Mouse (Mus musculus): Measurements from ENCODE around the gene Tshz2. TPM values are rescaled to one million over a fixed set of nuclear protein-coding genes. Genes with fewer than 3 reads are reported as not detected.

The Tshz2 gene
- polyA plus RNA-seq, 1 experiment from 2014 or later = 3.2 TPM

- Histone ChIP-seq H3K9me3 (replicated peaks; ENCODE audit: control insufficient read depth, low read length) (no peaks in the 10 kb centered on the region), H3K9ac (ENCODE audit: low read length) (no peak overlapping the region), H3K4me1 (ENCODE audit: control insufficient read depth, insufficient read depth, low read length) (no peaks in the 10 kb centered on the region), H3K4me3 (ENCODE audit: low read length) (no peak overlapping the region), H3K36me3 (ENCODE audit: control insufficient read depth, insufficient read depth) (no peaks in the 10 kb centered on the region), H3K27me3 (ENCODE audit: control insufficient read depth, insufficient read depth, low read length) (no peaks in the 10 kb centered on the region), H3K27ac (ENCODE audit: low read length) (no peak overlapping the region), H3K4me2 (ENCODE audit: low read depth, low read length) (no peak overlapping the region)
- no peak for ATAC-seq (replicated peaks; ENCODE audit: extremely low read depth, insufficient read depth, low FRiP score)
- 41% methylated on average over 4 of the region's 4 CpGs for WGBS
Observed at GRCm38 (mm10) chr2:169614683-169615082, 18.1 kb upstream of the Tshz2 start.

GRCm38 (mm10) chr2:169615998-169616397 is 16.8 kb upstream of the Tshz2 start:
- Histone ChIP-seq H3K36me3 (ENCODE audit: control insufficient read depth, insufficient read depth) (no peaks in the 10 kb centered on the region), H3K4me3 (ENCODE audit: low read length) (no peak overlapping the region), H3K27me3 (ENCODE audit: control insufficient read depth, insufficient read depth, low read length) (no peaks in the 10 kb centered on the region), H3K9ac (ENCODE audit: low read length) (no peak overlapping the region), H3K27ac (ENCODE audit: low read length) (no peak overlapping the region), H3K4me1 (ENCODE audit: control insufficient read depth, insufficient read depth, low read length) (peaks cover 2% of the 10 kb centered on the region), H3K9me3 (replicated peaks; ENCODE audit: control insufficient read depth, low read length) (no peaks in the 10 kb centered on the region), H3K4me2 (ENCODE audit: low read depth, low read length) (no peak overlapping the region)
- no peak for ATAC-seq (replicated peaks; ENCODE audit: extremely low read depth, insufficient read depth, low FRiP score)
- 75% methylated on average over 6 of the region's 6 CpGs for WGBS

DNA sequence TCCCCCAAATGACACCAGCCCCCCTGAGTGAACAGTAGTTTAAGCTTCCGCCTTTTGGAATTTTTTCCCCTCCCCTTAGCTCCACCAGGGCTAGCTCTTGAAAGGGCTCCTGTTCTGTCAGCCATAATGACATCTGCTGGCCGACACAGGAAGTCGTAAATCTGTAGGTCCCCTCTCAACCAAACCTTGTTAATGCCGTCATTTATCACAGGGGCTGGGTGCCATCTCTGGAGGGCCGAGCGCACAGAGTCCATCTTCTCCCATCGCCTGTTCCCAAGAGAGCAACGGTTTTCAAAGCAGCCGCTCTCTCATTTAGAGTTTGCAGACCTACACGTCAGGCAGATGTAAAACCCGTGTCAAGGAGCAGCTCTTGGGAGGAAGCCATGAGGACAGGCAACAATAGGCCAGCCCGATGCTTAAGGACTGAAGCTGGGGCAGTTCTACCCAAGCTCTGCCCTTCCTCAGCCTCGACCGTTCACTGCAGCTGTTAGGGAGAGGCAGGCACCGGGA is 11.6 kb upstream of the Tshz2 start:
- no peak; the same call in 1 of the 2 replicates for ATAC-seq (replicated peaks; ENCODE audit: extremely low read depth, insufficient read depth, low FRiP score)
- WGBS = 39% methylated on average over 15 of the region's 15 CpGs
- Histone ChIP-seq H3K27ac (ENCODE audit: low read length) (no peak overlapping the region), H3K9ac (ENCODE audit: low read length) (peak overlapping the region; percentile 46; the same call in 1 of the 2 replicates), H3K4me1 (ENCODE audit: control insufficient read depth, insufficient read depth, low read length) (peaks cover 7% of the 10 kb centered on the region), H3K9me3 (replicated peaks; ENCODE audit: control insufficient read depth, low read length) (no peaks in the 10 kb centered on the region), H3K4me2 (ENCODE audit: low read depth, low read length) (peak overlapping the region; percentile 54), H3K36me3 (ENCODE audit: control insufficient read depth, insufficient read depth) (no peaks in the 10 kb centered on the region), H3K4me3 (ENCODE audit: low read length) (peak overlapping the region; percentile 21), H3K27me3 (ENCODE audit: control insufficient read depth, insufficient read depth, low read length) (no peaks in the 10 kb centered on the region)

DNA sequence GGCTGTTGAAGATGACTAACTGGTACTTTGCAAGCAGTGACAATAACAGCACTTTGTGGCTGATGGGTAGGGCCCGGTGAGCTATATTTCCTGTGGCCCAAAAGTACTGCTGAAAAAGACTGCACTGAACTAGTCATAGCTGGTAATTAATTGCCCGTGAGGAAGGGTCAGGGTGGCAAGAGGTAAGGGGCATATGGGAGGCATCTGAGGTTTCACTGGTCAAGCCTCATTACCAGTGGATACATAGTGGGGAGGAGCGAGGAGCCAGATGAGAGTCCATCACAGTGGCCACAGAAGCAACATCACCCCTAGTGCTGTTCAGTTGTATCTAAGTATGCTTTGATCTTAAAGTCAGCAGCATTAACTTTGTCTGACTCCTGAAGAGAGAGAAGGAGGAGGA is 2.7 kb upstream of the Tshz2 start:
- no peak overlapping the region for H3K27ac ChIP-seq (ENCODE audit: low read length)
- no peak overlapping the region for H3K4me3 ChIP-seq (ENCODE audit: low read length)
- H3K4me1 ChIP-seq (ENCODE audit: control insufficient read depth, insufficient read depth, low read length) = peaks cover 8% of the 10 kb centered on the region; the same call in 1 of the 2 replicates
- H3K9me3 ChIP-seq (replicated peaks; ENCODE audit: control insufficient read depth, low read length) = no peaks in the 10 kb centered on the region
- H3K4me2 ChIP-seq (ENCODE audit: low read depth, low read length) = no peak overlapping the region
- H3K27me3 ChIP-seq (ENCODE audit: control insufficient read depth, insufficient read depth, low read length) = no peaks in the 10 kb centered on the region
- no peaks in the 10 kb centered on the region for H3K36me3 ChIP-seq (ENCODE audit: control insufficient read depth, insufficient read depth)
- no peak overlapping the region for H3K9ac ChIP-seq (ENCODE audit: low read length)
- ATAC-seq (replicated peaks; ENCODE audit: extremely low read depth, insufficient read depth, low FRiP score) = no peak
- WGBS = 89% methylated on average over 3 of the region's 3 CpGs

DNA sequence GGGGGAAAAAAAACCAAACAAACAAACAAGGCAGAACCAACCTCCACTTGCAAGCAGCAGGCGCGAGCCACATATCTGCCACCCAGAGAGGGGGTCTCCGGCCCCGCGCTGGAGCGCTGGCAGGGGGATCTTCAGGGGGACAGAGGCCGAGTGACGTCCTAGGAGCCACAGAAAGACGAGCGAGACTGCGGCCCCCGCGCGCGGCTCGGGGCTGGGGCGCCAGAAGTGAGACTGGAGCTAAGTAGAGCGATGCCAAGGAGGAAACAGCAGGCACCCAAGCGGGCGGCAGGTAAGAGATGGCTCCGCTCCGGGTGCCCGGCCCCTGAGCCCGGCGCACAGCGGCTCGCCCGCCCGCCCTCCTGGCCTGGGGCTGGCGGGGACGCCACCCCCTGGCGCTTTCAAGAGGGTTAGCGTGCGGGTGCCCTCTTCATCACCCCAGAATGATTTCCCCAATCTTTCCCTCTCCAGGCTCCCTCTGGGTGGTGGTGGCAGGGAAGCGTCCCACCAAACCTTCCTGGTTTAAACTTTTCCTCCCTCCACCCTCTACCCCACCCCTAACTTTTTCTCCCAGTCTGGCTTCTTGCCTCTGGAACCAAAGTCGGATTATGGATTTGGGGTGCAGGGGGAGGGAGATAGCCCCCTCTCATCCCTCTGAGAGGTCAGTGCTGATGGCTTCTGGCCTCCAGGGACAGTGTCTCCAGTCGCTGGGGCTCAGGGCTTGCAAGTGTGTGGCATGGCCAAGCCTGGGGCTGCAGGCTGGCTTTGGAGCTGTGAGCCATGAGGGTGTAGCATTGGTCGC is 877 bp downstream of the Tshz2 start:
- H3K27me3 ChIP-seq (ENCODE audit: control insufficient read depth, insufficient read depth, low read length) = no peaks in the 10 kb centered on the region
- peak overlapping the region; percentile 98 for H3K4me2 ChIP-seq (ENCODE audit: low read depth, low read length)
- H3K36me3 ChIP-seq (ENCODE audit: control insufficient read depth, insufficient read depth) = no peaks in the 10 kb centered on the region
- under 1% methylated on average over 38 of the region's 38 CpGs for WGBS
- H3K4me3 ChIP-seq (ENCODE audit: low read length) = peak overlapping the region; percentile 88
- 0 out of 2 replicates have a peak, but pooled peaks have one; percentile 31 for ATAC-seq (replicated peaks; ENCODE audit: extremely low read depth, insufficient read depth, low FRiP score)
- peak overlapping the region; percentile 87 for H3K9ac ChIP-seq (ENCODE audit: low read length)
- peak overlapping the region; percentile 82 for H3K27ac ChIP-seq (ENCODE audit: low read length)
- H3K4me1 ChIP-seq (ENCODE audit: control insufficient read depth, insufficient read depth, low read length) = peaks cover 8% of the 10 kb centered on the region; the same call in 1 of the 2 replicates
- H3K9me3 ChIP-seq (replicated peaks; ENCODE audit: control insufficient read depth, low read length) = no peaks in the 10 kb centered on the region

DNA sequence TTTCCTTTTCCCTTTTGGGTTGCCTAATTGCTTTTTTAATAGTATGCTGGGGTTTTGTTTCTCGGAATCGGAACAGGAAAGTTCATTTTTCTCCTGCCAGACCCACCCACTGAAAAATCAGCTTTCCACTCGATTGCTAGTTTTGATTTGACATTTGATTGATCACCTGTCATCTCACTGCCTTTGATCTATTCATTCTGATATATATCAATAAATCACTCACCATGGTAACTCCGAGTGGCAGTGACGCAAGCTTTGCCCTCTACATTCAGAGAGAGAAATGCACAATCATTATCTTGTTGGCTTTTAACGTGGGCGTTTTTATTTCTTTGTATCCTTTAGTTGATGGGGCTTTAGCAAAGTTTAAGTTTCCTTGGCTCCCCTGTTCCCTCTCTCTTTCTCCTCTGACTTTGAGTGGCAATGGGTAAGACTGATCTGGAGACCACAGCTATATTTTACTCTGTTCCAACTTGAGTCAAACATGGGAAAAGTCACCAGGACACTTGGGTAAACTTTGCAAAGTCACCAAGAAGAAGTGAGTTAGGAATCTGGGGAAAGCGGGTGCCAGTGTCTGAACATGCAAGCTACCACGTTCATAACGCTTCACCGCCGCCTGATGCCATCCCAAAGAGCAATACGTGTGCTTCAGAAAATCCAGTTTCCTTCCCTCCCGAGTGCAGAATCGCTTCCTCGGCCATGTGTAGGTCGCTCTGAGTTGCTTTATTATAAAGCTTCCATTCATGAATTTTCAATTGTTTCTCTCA is 2.0 kb downstream of the Tshz2 start:
- Histone ChIP-seq H3K9ac (ENCODE audit: low read length) (peak overlapping the region; percentile 87), H3K9me3 (replicated peaks; ENCODE audit: control insufficient read depth, low read length) (no peaks in the 10 kb centered on the region), H3K27me3 (ENCODE audit: control insufficient read depth, insufficient read depth, low read length) (no peaks in the 10 kb centered on the region), H3K4me1 (ENCODE audit: control insufficient read depth, insufficient read depth, low read length) (peaks cover 8% of the 10 kb centered on the region; the same call in 1 of the 2 replicates), H3K36me3 (ENCODE audit: control insufficient read depth, insufficient read depth) (no peaks in the 10 kb centered on the region), H3K4me3 (ENCODE audit: low read length) (peak overlapping the region; percentile 88), H3K27ac (ENCODE audit: low read length) (peak overlapping the region; percentile 82), H3K4me2 (ENCODE audit: low read depth, low read length) (peak overlapping the region; percentile 98)
- ATAC-seq (replicated peaks; ENCODE audit: extremely low read depth, insufficient read depth, low FRiP score) = no peak
- 51% methylated on average over 17 of the region's 17 CpGs for WGBS

- peak overlapping the region; percentile 42 for H3K9ac ChIP-seq (ENCODE audit: low read length)
- peak overlapping the region; percentile 33; the same call in 1 of the 2 replicates for H3K27ac ChIP-seq (ENCODE audit: low read length)
- no peaks in the 10 kb centered on the region for H3K27me3 ChIP-seq (ENCODE audit: control insufficient read depth, insufficient read depth, low read length)
- H3K4me1 ChIP-seq (ENCODE audit: control insufficient read depth, insufficient read depth, low read length) = peaks cover 8% of the 10 kb centered on the region; the same call in 1 of the 2 replicates
- ATAC-seq (replicated peaks; ENCODE audit: extremely low read depth, insufficient read depth, low FRiP score) = no peak
- 46% methylated on average over 7 of the region's 7 CpGs for WGBS
- no peaks in the 10 kb centered on the region for H3K36me3 ChIP-seq (ENCODE audit: control insufficient read depth, insufficient read depth)
- peak overlapping the region; percentile 88 for H3K4me3 ChIP-seq (ENCODE audit: low read length)
- H3K4me2 ChIP-seq (ENCODE audit: low read depth, low read length) = peak overlapping the region; percentile 98
- H3K9me3 ChIP-seq (replicated peaks; ENCODE audit: control insufficient read depth, low read length) = no peaks in the 10 kb centered on the region
Observed at GRCm38 (mm10) chr2:169635428-169635827, 2.6 kb downstream of the Tshz2 start.

DNA sequence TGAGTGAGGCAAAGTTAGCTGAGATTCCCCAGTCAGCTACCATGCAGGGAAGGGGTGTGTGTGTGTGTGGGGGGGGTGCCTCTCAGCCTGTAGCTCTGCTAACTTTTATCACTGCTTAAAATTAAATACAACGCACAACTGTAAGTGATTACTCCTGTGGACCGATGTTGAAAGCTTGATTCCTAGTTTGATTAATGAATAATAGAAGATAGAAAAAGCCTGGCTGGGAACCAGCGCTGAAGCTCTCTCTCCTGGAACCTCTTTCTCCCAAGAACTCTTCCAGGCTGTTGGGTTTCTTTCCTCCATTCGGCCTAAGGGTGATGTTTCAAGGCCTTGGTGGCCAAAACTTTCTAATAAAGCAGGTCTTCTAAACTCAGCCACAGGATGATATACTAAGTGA is 3.6 kb downstream of the Tshz2 start:
- no peak overlapping the region for H3K9ac ChIP-seq (ENCODE audit: low read length)
- no peaks in the 10 kb centered on the region for H3K9me3 ChIP-seq (replicated peaks; ENCODE audit: control insufficient read depth, low read length)
- peaks cover 8% of the 10 kb centered on the region; the same call in 1 of the 2 replicates for H3K4me1 ChIP-seq (ENCODE audit: control insufficient read depth, insufficient read depth, low read length)
- ATAC-seq (replicated peaks; ENCODE audit: extremely low read depth, insufficient read depth, low FRiP score) = no peak
- H3K4me2 ChIP-seq (ENCODE audit: low read depth, low read length) = peak overlapping the region; percentile 98; the same call in 1 of the 2 replicates
- no peak overlapping the region for H3K4me3 ChIP-seq (ENCODE audit: low read length)
- WGBS = 66% methylated on average over 4 of the region's 4 CpGs
- H3K27ac ChIP-seq (ENCODE audit: low read length) = no peak overlapping the region
- no peaks in the 10 kb centered on the region for H3K36me3 ChIP-seq (ENCODE audit: control insufficient read depth, insufficient read depth)
- no peaks in the 10 kb centered on the region for H3K27me3 ChIP-seq (ENCODE audit: control insufficient read depth, insufficient read depth, low read length)
